Mouse (Mus musculus) right cerebral cortex, adult 18-20 months (tissue): ENCODE measurements at regions not wholly inside any gene's neighbourhood (a gene's known extent, or its start where the extent isn't known, plus 50 kb on each side); places are given as distances from the start of the nearest gene placed in this dataset.

ENCODE experiments used
- DNase-seq: peaks from one replicate; pipeline ENCODE4 v3.0.0; 2022; ENCODE audit warnings: mixed read lengths

DNA sequence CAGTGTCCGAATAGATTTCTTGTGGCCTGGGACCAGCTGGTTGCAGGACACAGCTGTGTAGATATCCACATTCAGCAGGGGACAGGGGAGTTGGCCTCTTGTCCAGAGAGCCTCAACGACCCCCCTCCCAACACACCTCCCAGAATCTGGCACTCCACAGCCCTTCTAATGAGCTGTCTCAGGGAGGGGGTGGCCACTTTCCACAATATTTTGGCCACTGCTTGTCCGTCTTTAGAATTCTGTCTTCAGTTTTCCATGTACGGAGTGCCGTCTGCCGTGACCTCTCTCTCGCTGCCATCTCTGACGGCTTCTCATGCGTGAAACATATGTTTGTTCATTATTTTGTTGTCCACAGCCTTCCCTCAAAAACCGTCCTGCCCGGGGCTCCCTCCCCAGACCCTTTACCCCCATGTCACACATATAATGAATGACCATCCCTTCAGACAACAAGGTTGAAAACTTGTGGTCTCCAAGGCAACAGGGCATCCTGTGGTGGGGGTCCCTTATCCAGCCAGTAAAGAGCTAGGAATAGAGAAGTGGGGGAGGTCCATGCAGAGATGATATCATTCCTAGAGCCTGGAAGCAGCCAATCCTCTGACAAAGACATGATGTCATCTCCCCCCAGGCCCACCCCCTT, 200.3 kb downstream of the Sox9 start:
- no peak for DNase-seq

DNA sequence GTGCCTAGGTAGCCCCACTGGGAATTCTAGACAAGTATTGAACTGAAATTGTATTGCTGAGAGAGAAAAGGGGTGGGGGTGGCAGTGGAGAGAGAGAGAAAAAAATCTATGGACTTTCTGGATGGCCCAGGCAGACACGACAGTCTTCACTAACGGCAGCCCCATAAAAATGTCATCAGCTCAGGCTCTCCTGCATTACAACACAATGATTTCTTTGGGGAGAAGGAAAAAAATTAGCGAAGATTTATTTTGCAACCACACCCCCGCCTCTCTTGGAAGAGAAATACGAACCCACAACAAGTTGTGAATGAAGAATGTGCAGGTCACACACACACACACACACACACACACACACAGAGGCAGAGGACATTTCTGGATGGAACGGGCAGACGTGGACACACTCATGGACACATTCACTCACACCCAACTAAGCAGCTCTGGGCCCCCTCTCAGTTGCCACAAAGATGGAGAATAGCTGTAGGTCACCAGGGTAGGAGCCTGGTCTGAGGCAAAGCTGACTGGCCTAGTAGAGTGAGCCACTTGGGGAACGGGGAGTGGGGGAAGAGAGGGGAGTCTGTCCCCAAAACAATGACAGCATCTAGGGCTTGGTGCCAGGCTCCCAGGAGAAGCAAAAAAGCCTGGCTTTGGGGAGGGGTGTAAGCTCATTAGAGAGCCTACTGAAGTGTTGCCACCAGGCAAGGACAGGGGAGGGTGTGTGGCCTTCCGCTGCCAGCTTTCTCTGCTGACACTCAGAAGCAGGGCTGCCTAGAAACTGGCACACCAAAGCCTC, 201.0 kb downstream of the Sox9 start:
- DNase-seq: peak; percentile 57

DNA sequence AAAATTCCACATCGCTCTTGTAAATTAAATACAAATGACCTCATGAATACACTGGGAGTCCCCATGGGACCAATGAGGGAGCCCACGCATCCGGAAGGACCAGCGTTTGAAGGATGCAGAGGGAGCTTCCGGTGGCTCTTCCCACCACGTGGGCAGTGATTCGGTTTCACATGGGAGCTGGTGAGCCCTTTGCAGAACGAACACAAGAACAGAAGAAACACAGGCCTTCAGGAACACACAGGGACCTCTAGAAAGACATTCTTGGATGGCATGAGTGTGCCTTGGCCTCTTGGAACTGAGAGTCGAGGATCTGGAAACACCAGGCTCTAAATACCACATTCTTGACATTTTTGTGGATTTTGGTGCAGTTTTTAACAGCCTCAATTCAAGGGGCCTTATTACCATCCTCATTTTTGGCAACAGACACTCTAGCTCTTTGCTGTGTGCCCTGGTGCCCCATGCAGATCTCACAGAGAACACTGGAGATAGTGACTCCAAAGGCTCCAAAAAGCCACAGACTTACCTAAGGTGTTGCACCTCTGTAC, 204.1 kb downstream of the Sox9 start:
- DNase-seq: no peak

DNA sequence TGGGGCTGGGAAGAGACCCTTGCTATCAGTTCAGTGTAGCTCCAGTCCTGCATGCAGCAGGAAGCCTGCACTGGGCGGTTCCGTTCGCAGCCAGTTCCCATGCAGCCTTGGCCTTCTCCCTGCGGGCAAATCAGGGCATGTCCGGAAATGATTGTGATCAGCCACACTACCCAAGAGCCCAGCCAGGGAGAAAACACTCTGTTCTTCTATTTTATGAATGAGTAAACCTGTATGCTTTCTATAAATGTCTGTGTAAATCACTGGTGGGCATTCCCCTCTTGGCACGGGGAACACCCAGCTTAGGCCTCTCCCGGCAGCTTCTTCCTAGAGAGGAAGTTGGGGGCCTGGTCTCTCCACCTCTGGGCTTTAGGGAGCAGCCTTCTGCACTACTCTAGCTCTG, 205.8 kb downstream of the Sox9 start:
- DNase-seq: no peak

DNA sequence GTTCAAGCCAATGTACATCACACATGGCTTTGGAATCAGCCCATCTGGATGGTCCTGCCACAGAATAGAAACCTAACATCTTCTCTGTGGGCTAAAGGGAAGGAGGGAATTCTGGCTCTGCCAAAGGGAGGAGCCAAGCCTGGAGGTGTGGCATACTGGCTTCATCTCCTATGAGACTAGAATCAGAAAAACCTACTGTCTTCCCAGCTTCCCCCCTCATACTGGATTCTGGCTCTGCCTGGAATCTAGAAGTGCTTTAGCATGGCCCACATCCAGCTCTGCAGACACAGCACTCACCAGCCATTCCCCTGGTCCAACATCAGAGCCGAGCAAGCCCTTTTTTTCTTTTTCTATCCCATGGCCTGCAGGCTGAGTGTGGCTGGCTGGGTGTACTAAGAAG, 206.9 kb downstream of the Sox9 start:
- no peak for DNase-seq

DNA sequence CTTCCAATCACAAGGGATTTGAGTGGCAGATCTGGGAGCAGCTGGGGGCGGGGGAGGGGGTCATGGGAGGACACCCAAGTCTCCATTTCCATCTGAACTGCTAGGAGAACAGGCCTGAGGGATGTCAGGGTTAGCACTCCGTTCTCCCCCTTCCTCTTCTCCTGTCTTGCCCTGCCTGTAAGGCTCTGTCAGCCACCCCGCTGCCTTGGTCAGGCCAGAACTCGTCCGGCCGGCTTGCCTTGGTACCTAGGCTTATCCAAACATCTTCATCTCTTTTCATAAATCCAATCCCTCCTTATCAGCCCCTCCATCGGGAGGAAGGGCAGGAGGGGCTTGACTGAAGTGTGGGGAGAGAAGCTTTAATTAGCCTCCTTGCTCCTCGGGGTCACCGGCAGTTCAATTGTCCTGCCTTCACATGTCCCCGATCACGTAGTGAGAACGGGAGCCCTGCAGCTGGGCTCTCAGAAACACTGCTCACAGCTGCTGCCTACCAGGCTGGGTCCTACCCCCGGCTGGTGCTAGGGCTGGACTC, 208.0 kb downstream of the Sox9 start:
- DNase-seq: no peak

DNA sequence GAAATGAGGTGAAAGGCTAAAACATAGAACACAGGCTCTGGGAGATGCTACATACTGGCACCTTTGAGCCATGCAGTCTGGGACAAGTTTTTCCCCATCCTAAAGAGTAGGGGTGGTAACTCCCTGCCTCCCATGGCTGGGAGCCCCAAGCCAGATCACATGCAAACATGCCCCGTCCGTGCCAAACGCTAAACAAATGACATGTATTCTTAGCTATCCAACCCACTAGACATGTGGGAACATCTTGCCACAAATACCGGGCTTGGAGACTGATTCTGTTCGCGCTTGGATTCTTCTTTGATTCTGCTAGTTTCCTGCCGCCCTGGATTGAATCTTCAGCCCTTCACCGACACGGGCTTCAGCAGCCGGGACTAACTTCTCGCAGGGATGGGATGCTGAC, 208.7 kb downstream of the Sox9 start:
- DNase-seq: no peak

DNA sequence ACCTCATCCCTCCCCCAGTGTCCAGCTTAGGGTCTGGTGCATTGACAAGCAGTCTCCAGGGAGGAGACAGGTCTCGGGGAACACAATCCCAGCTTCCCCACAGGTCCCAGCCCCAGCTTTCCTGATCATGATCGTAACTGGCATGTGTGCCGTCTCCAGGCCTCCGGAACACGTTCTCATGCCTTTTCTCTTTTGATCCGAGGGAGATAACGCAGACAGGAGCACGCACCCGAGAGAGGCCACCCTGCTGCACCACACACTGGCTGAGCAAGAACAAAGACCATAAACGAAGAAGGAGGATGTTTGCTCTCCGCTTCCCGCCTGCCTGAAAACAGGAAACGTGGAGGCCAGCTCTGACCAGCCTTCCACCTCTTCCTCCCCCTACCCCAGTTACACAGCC, 209.8 kb downstream of the Sox9 start:
- DNase-seq: no peak

DNA sequence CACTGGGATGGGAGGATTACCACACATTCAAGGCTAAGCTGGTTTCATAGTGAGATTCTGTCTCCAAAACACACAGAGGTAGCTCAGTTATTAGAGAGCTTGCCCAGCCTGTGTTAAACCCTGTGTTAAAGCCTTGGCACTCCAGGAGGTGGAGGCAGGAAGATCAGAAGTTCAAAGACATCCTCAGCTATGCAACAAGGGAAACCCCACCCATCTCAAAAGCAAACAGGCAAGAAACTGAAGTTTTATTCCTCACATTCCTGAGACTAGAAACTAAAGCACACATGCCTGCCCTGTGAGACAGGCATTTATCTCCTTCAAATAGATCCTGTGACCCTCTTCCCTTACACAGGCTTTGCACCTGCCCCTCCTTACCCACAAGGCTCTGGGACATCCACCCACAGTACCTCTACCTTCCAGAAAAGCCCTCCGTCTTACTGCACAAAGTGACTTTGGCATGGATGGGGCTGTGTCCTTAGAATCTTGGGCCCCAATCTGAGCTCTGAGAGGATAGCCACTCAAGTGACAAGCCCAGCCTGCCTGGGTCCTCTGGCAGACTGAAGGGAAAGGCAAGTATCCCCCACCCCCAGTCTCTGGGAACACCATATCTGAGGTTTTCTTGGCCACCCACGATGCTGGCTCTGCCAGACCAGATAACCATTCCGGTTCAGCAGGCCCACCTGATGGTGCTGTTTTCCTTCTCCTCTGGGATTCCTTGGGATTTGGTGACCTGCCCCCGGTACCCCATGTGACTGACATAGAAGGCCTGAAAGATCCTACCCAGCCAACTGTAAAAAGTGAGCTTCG, 217.0 kb downstream of the Sox9 start:
- no peak for DNase-seq

DNA sequence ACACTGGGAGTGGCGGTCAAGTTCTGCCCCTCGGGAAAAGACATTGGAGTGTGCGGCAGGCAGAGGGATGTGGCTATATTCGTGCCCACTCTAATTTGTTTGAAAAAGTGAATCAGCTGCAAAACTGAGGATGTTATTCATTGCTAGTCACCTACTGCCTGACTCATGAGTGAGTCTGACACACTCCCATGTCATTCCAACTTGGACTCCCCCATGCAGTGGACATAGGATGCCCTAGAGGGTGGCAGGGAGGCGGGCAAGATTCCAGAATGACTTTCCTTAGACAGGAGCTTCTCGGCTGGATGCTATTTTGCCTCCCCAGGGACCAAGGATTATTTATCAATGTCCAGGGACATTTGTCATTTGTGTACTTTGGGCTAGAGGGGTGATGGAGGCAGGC, 219.0 kb downstream of the Sox9 start:
- DNase-seq: no peak

DNA sequence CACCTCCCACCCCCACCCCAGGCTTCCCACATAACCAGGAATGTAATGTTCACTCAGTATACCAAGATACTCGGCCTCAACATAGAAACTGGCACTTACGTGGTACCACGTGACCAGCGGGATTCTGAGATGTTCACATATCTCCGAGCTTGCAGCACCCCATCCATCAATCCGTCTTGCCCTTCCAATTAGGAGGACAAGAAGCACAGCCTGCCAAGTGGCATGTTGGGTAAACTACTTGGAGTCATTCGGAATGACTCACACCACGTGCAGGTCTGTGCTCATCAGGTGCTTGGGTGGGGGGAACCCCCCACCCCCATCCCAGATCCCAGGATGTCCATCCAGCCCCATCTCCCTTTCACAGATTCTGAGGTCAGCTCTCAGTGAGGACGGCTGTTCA, 223.9 kb downstream of the Sox9 start:
- no peak for DNase-seq

DNA sequence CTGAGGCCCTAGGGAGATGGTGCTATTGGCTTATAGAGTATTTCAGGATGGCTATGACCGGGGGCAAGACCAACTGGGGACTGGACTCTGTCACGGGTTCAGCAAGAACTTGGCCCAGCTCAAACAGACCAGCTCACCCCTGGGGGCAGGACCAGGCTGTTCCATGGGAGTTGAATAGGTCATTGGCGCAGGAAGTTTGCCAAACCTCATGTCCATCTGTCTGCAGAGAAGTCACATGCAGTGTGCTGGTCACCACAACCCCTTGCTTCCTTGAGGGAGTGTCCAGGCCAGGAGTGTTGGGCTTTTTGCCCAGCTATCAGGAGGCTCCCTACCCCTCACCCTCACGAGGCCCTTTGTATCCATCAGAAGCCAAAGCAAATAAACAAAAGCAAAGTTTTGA, 226.5 kb downstream of the Sox9 start:
- no peak for DNase-seq

DNA sequence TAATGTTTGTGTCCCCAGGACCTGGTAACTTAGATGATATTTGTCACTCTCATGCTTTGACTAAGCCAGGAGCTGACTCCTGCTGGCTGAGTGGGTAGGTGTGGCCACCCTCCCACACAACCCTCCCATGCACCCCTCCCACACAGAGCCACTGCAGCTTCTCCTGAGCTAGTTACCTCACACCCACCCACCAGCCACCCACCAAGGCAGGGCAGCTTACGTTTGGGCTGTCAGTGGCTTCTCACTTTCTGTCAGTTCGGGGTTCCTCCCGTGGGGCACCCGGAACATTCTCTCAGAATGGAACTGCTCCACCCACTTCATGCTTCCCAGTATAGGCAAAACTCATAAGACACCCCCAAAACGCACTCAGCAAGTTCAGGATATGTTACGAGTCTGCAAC, 227.4 kb downstream of the Sox9 start:
- DNase-seq: peak; percentile 70

DNA sequence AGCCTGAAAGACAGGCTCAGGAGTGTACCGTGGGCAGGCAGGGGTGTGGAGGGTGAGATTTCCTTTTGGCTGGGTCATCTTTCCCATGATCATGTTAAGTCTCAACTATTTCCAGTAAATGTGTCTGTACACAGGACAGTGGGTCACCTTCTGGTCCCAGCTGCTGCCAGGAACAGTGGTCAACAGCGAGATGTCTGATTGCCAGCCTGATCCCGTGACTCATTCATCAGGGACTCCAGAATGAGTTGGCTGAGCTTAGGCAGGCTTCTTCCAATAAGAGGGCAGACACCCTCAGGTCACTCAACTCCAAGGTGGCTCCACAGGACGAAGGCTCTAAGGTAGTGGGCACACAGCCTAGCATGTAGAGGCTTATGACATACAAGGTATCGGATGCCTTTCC, 228.9 kb downstream of the Sox9 start:
- DNase-seq: no peak

DNA sequence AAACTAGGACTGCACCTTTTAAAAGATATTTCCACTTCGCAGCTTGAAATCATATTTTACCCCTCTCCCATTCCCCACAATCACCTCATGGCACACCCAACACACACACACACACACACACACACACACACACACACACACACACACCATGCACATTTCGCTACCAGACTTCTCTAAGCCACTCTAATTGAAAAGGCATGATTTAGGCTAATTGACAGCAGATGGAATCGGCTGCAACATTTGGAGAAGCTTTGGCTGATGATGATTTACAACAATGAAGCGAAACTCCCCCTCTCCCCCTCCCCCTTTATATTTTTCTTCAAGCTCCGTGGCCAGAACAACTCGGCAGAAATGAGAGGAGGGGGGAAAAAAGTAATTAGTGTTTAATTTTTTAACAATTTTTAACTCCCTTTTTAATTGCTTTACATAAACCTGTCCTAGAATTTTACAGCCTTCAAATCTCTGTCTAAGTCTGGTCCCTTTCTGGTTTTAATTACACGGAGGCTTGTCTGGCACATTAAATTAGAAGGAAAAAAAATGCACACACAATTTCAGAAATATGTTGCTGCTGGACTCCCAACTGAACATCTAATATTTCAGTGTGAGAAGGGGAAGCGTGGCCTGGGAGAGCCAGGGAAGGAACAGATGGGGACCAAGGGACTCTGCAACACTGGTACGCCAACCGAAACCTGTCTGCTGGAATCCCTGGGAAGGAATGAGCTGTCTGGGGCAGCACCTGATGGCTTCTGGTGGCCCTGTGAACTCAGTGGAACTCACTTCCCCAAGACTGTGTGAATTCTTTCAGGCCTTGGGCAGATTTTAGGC, 232.4 kb downstream of the Sox9 start:
- DNase-seq: no peak

DNA sequence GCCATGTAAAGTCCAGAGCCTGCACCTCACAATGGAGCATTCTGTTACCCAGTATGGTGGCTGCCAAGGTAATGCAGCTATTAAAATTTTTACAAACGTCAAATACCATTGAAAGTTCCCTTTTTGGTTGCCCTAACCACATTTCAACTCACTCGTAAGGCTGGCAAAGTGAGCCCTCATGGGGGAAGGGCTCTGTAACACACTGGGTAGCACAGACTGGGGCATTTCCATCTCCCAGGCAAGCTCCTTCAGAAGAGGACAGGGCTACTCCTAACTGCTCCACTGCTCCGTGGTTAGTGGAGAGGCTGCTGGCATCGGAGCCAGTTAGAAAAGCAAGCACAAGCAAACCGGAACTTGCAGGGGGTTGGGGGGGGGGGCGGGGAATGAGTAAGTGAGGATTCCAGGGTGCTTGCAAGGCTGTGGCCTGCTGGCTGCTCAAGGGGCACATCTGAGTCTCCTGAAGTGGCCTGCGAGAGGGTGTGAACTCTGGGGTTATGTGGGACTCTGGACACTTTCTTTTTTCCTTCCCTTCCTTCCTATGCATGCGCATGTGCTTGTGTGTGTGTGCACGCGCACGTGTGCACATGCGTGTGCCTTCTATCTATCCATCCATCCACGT, 233.8 kb downstream of the Sox9 start:
- DNase-seq: no peak

DNA sequence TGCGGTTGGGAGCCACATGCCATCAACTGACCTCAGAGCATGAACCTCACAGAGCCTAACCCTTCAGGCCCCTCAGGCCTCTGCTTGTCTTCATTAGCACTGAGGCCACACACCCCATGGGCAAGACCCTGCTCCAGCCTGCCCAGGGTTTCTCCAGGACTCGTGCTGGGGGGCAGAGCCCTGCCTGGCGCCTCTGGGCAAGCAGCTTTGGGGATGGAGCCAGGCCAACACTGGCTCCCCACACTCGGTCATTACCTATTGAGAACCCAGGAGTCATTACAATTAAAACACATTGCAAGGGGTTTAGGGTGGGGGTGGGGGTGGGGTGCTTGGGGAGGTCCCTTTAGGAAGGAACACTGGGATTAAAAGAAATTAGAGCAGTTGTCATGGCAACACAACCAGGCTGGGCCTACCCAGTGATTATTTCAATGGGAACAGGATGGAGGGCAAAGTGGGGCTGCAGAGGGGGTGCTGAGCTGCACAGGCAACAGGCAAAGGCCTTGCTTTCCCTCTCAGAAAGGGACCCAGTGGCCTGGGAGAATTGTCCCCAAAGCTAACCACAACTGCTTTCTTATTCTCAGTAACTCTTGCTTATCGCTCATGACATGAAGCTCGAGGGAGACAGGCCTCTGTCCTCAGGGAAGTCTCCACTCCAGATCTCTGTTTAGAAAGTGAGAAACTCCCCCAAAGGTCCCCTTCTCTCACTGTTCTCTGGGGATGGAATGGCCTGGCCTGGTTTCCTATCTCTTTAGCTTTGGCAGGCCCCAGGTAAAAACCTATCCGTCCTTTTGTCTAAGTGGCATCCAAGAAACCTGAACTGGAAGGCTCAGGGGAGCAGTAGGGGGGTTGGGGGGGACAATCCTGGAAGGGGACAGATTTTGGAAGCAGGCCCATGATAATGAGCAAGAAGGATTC, 235.0 kb downstream of the Sox9 start:
- peak; percentile 37 for DNase-seq

DNA sequence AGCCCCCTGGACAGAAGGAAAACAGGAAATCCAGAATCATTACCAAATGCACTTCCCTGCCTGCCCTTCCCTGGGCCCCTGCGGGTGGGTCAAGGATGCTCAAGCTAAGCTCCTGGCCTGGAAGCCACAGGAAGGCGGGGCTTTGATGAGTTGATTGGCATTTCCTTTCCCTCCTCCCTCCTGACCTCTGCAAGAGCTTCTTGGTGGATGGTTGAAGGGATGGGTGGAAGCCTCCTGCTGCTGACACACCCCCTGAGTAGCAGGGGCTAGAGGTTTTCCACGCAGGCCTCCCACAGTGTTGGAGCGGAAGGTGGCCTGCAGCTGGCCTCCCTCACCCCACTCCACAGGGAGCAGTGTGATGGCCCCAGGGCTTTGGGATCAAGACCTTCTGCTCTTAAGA, 239.5 kb downstream of the Sox9 start:
- DNase-seq: no peak

DNA sequence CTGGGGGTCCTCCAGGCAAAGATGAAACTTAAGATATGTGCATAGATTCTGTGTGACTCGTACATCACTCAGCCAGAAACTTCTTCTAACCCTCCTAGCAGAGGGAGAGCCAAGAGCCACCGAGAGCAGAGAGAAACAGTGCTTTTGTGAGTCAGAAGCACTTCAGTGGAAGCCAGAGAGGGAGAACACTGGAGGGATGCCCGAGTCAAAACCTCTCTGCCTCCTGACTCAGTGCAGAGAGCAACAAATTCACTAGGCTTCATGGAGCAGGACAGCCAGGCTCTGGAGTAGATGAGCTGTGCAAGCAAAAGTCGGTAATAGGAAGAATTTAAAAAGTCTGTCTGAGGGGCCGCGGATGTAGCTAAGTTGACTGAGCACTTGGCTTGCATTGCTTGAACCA, 245.0 kb downstream of the Sox9 start:
- no peak for DNase-seq

DNA sequence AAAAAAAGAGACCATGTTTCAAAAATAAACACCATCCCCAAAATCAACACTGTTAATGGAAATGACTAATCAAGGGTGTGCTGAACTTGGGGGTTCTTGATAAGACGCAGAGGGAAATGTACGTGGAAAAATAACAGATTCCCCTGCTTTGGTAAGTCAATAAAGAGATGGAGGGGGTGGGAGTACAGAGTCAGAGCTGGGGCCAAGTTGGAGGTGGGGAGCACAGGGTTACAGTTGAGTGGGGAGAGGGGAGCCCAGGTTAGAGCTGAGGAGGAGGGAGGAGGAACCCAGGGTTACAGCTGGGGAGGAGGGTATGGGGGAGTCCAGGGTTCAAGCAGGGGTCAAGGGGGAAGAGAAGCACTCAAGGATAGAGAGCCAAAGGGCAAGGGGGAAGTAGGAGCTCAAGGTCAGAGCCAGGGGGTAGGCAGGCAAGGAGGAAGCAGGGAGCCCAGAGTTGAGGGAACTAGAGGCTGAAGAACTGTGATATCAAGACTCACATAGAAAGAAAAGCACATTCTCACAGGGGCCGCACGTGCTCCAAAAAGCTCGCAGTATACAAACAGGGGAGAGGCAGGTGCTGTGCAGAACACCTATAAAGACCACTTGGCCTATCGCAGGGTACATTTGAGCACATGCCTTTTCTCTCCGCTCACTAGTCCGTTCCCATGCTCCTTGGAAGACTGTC, 246.4 kb downstream of the Sox9 start:
- DNase-seq: no peak
